Mouse (Mus musculus): Measurements from ENCODE around the gene Slc8a3.
"Not testable (repeated sequence)": the region's sequence is repeated elsewhere in the genome, so short reads cannot be mapped to it uniquely, and the experiment has no call there.

Slc8a3 gene

DNA sequence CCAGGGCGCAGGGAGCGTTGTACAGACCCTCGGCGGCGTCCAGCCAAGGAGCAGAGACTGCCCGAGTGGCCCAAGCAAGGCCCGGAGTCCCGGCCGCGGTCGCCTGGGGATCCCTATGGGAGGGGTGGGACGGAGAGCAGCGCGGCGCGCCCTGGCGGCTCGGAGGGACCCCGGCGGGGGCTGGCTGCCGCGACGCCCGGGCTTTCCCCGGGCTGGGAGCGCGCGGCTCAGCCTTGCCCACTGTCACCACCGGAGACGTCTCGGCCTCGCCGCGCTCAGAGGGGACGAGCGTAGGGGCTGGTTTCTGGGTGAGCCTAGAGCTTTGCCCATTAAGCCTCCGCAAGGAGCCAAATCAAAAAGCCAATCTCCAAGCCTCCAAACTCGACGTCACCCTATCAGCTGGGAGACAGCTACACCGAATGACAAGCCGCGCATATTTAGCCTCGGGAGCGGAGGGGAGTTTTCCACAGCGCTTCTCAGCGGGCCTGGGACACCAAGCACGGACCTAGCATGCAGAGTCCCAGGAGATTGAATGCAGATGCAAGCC lies at the start of gene Slc8a3:
Gene Slc8a3 (minus strand): TSS at position 306 of the 547 bp plus-strand sequence.
- DNase-seq (ENCODE audit: low read depth, low spot score) = peak; percentile 79

DNA sequence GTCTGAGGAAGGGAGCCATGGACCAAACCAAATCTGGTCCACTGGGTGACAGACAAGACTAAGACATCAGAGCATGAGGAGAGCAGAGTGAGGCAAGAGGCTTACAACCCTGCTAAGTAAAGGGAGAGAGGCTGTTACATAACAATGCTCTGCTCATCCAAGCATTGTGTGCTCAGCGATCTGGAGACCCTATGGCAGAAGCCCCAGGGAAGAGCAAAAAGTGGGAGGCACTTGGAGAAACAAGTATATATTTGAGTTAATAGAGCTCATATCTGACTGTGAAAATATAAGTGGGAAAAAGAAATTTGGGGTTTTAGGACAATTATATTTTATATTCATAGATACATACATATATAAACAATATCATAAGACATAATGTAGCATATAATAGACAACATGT lies 46.4 kb upstream of the Slc8a3 start, which contains the start of gene Gm4787:
Gene Gm4787 (minus strand): TSS at position 101 of the 400 bp plus-strand sequence.
- DNase-seq (ENCODE audit: low read depth, low spot score) = not testable (repeated sequence)

DNA sequence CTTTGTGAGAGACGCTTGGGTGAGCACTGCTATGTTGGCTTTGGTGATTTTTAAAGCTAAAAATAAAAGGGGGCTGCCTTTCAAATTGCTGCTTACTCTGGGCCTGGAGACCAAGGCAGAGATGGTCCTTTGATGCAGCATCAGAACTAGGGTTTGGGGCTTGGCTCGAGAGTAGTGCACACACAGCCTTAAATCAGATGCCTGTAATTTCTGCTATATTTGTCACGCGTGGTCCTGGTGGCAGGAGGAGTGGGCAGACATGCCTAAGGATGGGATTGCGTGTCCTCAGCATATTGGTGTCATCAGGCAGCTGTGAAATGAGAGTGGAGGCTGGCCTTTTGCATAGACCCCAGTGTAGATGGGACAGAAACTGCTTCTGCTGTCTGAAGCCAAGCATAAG lies 861 bp upstream of the Slc8a3 start:
- no peak for DNase-seq (ENCODE audit: low read depth, low spot score)

DNA sequence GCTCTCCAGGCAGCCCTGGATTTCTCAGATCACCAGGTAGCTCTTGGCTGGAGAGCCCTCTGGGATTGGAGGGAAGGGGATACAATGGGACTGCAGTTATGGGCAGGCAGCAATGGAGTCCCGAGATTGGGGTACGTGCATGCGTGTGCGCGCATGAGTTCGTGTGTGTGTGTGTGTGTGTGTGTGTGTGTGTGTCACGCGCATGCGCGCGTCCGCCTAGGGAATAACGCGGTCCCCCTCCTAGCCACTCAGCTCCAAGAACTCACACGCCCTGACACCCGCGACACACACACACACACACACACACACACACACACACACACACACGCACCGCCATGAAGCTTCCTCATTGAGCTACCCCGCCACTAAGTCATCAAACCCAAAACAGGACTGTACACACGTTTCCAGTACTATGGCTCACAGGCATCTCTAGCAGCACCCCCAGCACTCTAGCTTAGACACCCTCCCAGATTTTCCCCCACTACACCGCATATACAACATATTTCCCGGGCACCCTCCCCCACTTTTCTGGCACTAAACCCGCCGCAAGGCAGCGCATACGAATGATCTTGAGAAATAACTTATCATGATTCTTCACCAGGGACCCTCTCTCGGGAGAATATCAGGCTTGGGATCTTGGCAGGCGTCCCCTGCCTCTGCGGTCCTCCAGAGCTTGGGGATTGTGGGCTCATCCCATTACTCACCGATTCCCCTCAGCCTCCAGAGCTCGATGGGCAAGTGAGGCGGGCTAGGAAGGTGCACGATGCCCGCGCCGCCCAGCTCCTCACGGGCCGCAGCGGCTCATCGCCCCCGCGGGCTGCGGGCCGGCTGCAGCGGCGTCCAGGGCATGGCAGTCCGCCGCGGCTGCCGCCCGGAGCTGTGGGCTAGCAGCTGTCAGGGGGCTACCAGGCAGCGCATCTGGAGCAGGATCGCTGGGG lies 774 bp downstream of the Slc8a3 start:
- DNase-seq (ENCODE audit: low read depth, low spot score) = peak; percentile 80

DNA sequence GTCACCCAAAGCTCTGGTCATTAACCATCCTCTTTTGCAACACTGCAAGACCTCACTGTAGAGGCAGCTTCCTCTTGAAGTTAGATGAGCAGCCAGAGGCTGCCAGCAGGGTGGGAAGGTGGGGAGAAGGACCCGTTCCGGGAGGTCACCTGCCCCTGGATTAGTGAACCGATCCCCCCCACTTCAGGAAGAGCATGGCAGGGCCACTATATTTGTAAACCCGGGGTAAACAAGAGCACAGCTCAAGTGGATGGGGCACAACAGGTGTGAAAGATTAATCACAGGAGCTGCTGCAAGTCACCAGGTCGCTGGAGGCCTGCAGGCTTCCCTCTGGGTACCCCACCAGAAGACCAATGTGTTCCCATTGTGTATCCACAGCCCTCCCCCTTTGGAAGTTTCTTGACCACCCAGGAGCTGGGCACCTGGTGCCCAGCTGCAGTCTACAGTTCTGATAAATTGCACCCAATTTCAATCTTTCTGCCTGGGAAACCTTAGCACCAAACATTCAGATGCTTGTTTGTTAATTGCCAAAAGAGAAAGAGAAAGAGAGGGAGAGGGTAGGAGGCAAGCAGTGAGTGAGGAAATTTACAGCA lies 1.8 kb downstream of the Slc8a3 start:
- DNase-seq (ENCODE audit: low read depth, low spot score) = no peak

DNA sequence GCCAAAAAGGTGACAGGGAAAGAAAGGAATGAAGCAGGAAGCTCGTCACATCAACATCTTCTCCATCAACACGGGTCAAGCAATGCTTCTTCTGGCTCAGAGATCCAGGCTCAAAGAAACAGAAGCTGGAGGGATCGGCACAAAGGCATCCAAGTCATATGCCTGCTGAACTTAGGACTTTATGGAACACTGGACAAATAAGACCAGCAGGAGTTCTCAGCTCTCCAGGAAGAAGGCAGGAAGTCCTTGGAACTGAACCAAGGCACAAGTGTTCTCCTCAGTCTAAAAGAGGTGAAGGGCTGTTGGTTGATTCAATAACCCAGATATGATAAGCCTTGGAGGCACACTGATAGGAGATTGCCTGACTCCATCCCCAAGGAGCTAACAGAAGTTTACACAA lies 8.0 kb downstream of the Slc8a3 start:
- no peak for DNase-seq (ENCODE audit: low read depth, low spot score)

DNA sequence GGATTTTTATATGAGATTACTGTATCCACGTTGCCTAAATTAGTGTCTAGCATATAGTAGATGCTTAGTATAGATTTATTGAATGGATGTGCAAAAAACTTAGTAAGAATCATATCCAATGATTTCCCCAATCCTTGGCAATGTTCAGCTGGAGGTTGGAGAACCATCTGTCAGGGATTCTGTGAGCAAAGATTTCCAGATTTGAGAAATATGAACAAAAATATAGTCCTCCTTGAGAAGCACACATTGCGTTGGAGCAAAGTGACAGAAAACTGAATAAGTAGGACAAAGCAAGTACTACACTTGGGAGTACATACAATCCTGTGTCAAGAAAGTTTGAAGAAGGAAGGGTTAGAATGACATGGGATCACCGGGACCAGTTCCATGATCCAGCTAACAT lies 8.9 kb downstream of the Slc8a3 start:
- DNase-seq (ENCODE audit: low read depth, low spot score) = peak; percentile 80

DNA sequence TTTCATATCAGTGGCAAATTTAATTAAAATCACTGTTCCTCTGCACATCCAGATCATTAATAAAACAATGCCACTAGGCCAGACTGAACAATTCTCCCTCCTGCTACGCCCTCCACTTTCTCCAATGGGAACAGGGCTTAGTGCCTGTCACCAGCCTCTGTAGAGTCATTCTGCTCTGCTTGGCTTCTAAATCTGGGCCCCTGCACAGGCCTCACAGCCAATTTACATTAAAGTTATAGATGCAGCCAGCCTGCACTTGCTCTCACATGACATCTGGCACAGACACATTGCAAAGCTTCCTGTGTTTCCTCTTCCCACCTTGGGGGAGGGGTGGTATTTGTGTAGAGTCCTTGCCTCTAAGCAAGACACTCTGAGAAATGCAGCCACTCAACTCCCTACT lies 12.0 kb downstream of the Slc8a3 start:
- DNase-seq (ENCODE audit: low read depth, low spot score) = no peak

DNA sequence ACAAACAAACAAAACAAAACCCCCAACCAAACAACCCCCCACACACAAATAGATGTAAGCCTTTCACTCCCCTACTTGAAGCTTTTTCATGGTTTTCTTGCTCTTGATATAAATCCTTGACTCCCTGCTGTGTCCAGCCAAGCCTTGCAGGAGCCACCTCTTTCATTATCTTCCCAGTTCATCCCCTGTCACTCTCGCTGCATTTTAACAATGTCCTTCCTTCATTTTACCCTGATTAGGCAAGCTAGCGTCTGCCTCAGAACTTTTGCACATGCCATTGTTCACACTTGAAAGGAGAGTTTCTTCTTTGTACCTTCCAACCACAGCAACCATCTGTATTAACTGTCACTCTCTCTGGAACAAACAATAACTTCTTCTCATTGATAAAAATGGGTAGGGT lies 15.2 kb downstream of the Slc8a3 start:
- DNase-seq (ENCODE audit: low read depth, low spot score) = no peak

DNA sequence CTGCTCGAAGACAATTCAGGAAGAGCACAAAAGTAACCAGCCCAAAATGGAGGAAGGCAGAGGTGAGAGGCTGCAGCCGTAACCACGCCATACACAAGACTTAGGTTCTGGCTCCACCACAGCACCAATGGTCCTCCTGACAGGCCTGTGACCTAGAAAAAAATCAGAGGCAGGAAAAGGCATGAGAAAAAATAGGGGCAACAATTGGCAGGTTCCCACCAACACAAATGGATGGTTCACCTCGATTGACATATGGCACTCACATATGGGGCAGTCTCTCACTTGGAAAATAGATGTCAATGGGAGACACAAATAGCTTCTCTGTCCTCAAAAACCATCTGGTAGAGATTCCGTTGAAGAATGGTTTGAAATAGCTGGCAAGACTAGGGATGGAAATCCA lies 17.0 kb downstream of the Slc8a3 start:
- DNase-seq (ENCODE audit: low read depth, low spot score) = peak; percentile 41

DNA sequence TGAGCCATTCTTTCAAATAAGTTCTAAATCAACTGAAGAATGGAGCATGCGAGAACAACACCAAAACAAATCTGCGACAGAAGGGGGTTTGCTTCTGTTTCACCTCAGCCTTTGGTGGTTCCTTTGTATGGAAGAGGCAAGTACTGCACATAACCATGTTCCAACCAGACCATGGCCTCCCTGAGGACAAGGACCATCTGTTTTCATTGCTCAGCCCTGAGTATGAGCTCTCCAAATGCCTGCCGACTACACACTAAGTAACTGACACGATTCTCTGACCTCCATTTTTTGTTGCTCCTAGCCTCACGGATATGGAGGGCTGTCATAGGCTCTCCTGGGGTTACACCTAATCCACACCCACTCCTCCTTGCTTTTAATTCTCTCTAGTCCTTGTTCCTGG lies 29.4 kb downstream of the Slc8a3 start:
- DNase-seq (ENCODE audit: low read depth, low spot score) = no peak

DNA sequence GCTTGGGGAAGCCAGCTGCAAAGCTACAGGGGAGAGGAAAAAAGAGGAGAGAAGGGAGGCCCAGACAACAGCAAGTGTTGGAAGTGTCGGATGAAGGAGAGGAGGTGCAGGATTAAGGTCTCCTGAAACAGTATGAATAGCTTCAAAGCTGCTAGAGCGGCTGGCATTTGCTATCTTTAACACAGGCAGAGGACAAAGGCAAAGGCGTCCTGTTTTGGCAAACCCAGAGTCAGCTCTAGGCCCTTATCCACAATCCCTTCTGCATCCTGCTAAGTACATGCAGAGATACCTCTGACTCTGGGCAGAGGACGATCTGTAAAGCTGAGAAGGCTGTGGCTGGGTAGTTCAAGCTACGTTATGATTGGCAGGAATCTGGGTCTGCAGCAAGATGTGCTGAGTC lies 38.4 kb downstream of the Slc8a3 start:
- no peak for DNase-seq (ENCODE audit: low read depth, low spot score)

DNA sequence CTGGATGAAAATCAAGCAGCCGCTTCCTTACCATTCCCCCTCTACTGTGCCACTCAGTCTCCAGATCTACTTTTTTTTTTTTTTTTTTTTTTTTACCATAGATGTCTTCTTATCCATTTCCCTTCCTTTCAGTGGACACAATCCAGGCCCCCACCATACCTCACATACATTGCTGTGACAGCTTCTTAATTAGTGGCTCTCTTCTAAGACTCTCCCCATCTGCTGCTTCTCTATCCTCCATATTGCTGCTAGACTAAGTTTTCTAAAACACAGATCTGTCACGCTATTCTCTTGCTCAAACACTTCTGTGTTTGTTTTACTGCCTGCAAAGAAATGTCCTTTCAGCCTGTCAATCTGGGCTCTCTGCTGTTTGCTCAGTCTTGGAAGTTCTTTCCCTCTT lies 54.9 kb downstream of the Slc8a3 start:
- DNase-seq (ENCODE audit: low read depth, low spot score) = no peak

DNA sequence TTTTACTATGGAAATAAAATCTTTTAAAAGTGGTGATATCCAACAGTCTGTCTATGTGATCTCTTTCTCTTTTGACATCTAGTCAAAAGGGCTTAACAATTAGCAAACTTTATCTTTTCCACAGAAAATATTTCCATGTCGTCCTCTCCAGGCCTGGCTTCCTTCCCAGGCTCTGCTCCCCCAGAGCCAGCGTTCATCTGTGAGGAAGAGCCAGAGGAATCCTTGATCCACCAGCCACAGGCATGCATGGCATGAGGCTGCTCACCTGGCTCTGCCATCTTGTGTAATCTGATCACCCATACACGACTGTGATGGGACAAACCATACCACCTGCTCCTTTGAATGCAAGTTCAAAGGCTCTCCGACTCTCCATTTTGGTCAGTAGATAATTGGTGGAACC lies 58.4 kb downstream of the Slc8a3 start:
- no peak for DNase-seq (ENCODE audit: low read depth, low spot score)

DNA sequence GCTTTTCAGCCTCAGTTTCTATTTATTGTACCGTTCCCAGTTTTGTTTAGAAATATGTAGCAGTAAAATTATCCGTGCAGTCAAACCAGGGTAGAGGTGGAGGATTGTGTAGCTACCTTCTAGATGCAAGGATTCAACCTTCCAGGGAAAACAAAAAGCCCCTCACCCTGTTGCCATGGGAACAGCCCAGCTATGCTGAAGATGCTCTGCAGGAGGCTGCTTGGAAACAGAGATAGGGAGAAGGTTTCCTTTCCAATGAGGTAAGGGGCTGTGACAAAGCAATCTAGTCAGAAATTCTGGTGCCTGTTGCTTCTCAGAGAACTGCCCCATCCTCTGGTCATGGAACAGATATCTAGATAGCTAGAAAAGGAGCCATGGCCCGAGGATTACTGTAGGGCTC lies 59.6 kb downstream of the Slc8a3 start:
- DNase-seq (ENCODE audit: low read depth, low spot score) = no peak

DNA sequence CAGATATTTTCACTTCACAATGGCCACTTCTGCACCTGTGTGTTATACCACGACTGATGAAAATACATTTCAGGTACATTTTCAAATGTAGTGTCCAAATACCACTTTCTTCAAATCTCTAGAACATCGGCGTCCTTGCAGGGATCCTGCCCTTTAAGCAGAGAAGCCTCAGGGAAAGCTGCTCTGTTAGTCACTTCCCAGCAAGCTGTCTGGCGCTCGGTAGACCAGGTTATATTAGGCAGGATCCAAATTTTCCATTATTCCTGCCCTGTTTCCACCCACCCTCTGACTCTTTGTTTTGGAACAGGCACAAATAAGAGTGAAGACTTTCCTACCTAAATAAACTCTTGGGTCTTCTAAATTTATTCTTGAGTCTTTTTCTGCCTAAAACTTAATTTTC lies 63.7 kb downstream of the Slc8a3 start:
- no peak for DNase-seq (ENCODE audit: low read depth, low spot score)

DNA sequence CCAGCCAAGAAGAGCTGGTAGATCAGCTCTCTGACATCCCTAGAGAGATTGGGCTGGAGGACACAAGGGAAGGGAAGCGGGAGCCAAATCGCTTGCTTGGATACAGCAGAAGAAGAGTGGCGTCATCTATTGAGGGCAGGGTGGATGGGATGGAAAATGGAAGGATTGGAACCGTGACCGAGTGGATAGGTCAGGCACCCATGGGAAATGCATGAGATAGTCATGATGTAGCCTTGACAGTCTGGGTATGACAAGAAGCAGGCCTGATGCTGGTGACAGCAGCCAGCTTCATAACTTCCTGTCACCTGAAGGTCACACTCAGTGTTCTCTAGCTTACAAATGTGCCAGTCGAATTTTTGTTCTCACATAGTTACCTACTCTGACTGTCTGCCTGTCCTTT lies 70.2 kb downstream of the Slc8a3 start:
- no peak for DNase-seq (ENCODE audit: low read depth, low spot score)

DNA sequence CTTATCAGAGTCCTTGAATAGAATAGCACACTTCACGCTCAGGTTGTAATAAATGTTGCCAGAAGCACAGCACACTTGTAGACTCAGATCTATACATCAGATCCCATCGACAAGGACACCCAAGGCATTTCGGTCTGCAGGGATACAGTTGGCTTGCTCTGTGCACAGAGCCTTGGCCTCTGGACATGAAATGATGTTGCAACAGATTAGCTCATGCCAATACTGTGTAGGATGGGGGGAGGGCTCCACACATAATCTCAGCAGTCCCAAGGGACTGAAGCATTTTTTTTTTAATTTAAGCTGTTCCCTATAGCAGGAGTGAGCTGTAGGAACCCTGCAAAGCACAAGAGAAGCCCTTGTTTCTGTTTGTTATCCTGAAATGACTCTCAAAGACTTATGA lies 74.8 kb downstream of the Slc8a3 start:
- no peak for DNase-seq (ENCODE audit: low read depth, low spot score)

DNA sequence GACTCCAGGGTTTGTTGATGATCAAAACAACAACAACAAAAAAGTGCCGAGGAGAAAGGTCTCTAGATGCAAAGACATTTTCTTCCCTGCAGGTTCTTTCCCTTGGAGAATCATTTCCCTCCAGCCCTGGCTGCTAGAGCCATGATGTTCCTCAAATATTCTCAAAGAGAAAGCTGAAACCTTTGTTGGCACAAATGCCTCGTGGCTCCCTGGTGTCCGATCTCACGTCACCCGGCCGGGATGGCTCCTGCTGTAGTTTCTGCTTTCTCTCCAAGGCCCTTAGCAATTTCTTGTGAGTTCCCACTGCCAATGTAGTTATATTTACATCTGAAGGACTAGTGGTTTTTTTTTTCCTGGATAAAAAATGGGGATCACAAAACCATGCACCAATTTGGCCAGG lies 87.6 kb downstream of the Slc8a3 start:
- DNase-seq (ENCODE audit: low read depth, low spot score) = no peak

DNA sequence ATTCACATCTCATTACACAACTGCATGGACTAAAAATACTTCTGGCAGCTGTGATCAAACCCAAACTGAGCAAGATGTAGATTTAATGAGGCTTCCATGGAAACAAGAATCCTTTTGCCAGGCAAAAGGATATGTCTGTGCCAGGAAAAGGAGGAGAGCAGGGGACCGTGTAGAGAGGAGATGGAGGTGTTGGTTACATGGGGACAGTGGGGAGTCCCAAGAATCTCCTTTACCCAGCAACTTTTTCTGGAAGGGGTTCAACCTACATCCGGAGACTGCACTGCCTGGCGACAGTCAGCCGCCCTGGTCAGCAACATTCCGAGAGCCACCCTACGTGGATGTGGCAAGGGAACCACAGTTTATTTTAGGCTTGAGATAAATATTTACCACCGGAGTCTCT lies 88.0 kb downstream of the Slc8a3 start:
- DNase-seq (ENCODE audit: low read depth, low spot score) = peak; percentile 74

DNA sequence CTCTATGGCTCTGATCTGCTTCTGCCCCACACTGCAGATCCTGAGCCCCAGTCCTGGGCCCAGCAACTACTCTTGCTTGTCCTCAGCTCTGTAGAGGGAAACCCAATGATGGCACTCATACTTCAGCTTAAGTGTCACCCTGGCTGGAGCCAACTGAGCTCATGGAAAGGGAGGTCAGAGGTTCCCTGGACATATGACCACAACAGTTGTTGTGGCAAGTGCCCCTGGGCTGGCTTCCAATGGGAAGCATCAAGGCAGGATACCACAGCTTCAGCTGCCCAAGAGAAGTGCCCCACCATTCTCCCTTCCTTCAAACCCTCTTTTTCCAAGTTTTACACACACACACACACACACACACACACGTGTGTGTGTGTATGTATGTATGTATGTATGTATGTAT lies 88.5 kb downstream of the Slc8a3 start:
- DNase-seq (ENCODE audit: low read depth, low spot score) = no peak

DNA sequence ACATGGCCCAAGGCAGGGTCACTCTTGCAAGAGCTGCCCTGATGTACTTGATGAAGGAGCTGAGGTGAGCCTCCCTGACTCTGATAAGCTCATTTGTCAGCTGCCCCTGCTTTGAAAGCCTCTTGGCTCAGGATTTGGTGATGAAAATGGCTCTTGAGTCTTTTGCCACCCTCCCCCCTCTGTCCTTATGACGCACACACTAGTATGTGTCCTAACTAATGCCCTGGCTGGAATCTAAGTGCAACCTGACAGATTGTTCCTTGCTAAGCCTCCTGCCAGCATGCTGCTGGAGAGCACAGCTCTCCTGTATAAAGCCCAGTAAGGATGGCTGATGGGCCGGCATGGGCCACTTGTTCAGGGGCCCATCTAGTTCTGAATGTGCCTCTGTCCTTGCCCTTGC lies 91.3 kb downstream of the Slc8a3 start:
- no peak for DNase-seq (ENCODE audit: low read depth, low spot score)

DNA sequence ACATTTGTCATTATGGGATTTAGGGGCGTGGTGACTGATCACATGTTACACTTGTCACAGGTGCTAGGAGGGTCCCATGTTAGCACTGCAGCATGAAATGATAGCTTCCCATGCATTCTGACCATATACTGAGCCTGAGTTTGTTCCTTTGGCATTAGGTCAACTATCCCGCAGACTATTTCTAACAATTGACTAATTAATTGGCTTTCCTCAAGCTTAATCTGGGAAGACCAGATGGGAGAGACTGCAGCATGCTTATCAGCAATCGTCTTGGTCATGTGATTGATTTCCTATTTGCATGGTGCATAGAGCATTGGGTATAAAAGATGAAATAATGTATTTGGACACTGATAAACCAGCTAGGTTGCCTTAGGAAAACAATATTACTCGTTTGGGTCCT lies 91.9 kb downstream of the Slc8a3 start:
- DNase-seq (ENCODE audit: low read depth, low spot score) = no peak
